Mouse (Mus musculus) liver, adult 2 months (tissue): ENCODE results near the gene Kif26b.

Experiments used
- CTCF ChIP-seq: fragments of 200-500 bp; IDR thresholded peaks from 2 replicates; pipeline ENCODE4 v1.5.1; 2011; ENCODE audit warnings: low read depth, low read length, control low read depth
- POLR2A ChIP-seq: fragments of 200-500 bp; IDR thresholded peaks from 2 replicates; pipeline ENCODE4 v1.6.1; 2011; ENCODE audit warnings: low read length, control low read depth; ENCODE audit not compliant: insufficient read depth; ENCODE audit errors: extremely low read depth

DNA sequence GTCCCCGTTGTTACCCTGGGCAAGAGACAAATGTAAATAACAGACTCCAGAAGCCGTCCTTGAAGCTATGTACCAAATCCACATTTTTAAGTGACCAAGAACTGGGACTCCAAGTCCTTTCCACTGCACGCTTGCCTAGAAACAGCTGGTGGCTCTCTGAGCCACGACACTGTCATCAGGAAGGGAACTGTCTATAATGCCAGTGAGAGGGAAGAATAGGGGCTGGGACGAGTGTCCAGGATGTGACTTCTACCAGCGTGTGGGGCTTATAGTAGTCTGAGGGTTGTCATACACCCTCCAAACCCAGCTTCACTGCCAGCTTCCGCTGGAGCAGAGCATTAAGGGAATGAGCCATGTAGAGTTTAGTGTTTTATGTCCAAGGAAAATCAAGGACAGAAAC lies 138.9 kb downstream of the Kif26b start:
- TF ChIP-seq POLR2A (no peak), CTCF (no peak)
